8 mouse cellular contexts compared by ENCODE assay signal in the genomic region with DNA sequence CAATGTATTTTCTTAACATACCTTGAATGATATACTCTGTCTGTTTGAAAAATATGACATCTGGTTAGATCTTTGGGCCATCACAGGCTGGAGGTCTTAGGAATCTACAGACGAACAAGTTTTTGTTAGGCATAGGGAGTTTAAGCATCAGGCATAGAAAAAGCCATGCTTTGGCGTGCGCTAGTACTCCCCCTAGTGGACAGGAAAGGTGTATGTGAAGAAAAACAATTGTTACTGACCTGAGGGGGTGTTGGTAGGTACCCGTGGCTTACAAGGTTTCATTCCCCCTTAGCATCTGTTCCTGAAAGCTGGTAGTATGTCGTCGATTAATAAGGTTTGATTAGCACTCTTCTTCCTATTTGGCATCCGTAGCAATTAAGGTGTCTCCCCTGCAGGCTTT. TPM values are rescaled to one million over a fixed set of nuclear protein-coding genes. Genes with fewer than 3 reads are reported as not detected.
A peak's percentile ranks its signal among the peaks of the same experiment; 100 is the strongest.
DNase-seq lines count a peak whose midpoint lies in the region; ATAC-seq and TF ChIP-seq lines count a peak whose summit lies in the region.

No protein-coding gene starts in this region.

- H3K27ac ChIP-seq in hindbrain, embryonic 11.5 days (ENCODE audit: low read depth, low read length): no peak overlapping the region
- H3K27ac ChIP-seq in hindbrain, embryonic 12.5 days: no peak overlapping the region
- H3K27ac ChIP-seq in embryonic facial prominence, embryonic 14.5 days (replicated peaks; ENCODE audit: low read depth, low read length): no peak overlapping the region
- H3K27ac ChIP-seq in thymus, adult 2 months (ENCODE audit: control insufficient read depth, insufficient read depth, low read length): no peak overlapping the region

- no peak overlapping the region for H3K4me3 ChIP-seq in hindbrain, embryonic 11.5 days (ENCODE audit: low read depth, low read length)
- no peak overlapping the region for H3K4me3 ChIP-seq in hindbrain, embryonic 12.5 days
- H3K4me3 ChIP-seq in embryonic facial prominence, embryonic 14.5 days (ENCODE audit: low read depth, low read length): no peak overlapping the region
- no peak overlapping the region for H3K4me3 ChIP-seq in thymus, adult 2 months (ENCODE audit: control insufficient read depth, insufficient read depth, low read length)

- H3K9me3 ChIP-seq in hindbrain, embryonic 11.5 days (ENCODE audit: control insufficient read depth, low read length): no peaks in the 10 kb centered on the region
- no peaks in the 10 kb centered on the region for H3K9me3 ChIP-seq in hindbrain, embryonic 12.5 days (replicated peaks)
- H3K9me3 ChIP-seq in embryonic facial prominence, embryonic 14.5 days (ENCODE audit: control insufficient read depth, low read length): no peaks in the 10 kb centered on the region

- DNase-seq in hindbrain, embryonic 11.5 days (ENCODE audit: low spot score): peak; percentile 78
- peak; percentile 63 for DNase-seq in CD4-positive helper T cell, adult 2 months (ENCODE audit: low read depth, low spot score)
- peak; percentile 55 to 59 for DNase-seq in adrenal gland, postnatal 36 days
- DNase-seq in embryonic facial prominence, embryonic 14.5 days (ENCODE audit: low spot score): peak; percentile 65
- peak; percentile 64 for DNase-seq in hindlimb bud, embryonic 11.5 days (ENCODE audit: extremely low spot score, low read depth, low spot score)
- DNase-seq in thymus, adult 2 months: peak; percentile 57

- H3K36me3 ChIP-seq in hindbrain, embryonic 11.5 days (ENCODE audit: control insufficient read depth, insufficient read depth, low read length): no peaks in the 10 kb centered on the region
- no peaks in the 10 kb centered on the region for H3K36me3 ChIP-seq in hindbrain, embryonic 12.5 days
- no peaks in the 10 kb centered on the region for H3K36me3 ChIP-seq in embryonic facial prominence, embryonic 14.5 days (ENCODE audit: control insufficient read depth, insufficient read depth, low read length)
- H3K36me3 ChIP-seq in thymus, adult 2 months (ENCODE audit: control insufficient read depth, insufficient read depth, low read length): no peaks in the 10 kb centered on the region

- ATAC-seq in hindbrain, embryonic 11.5 days (ENCODE audit: low FRiP score): no peak
- no peak for ATAC-seq in hindbrain, embryonic 12.5 days (ENCODE audit: low FRiP score)
- ATAC-seq in embryonic facial prominence, embryonic 14.5 days (ENCODE audit: low read depth): no peak
- ATAC-seq in megakaryocyte progenitor cell, adult 5-6 weeks (replicated peaks; ENCODE audit: poor library complexity): peak; percentile 69

- H3K27me3 ChIP-seq in hindbrain, embryonic 11.5 days (ENCODE audit: control insufficient read depth, insufficient read depth, low read length): no peaks in the 10 kb centered on the region
- peaks cover 12% of the 10 kb centered on the region; the same call in 1 of the 2 replicates for H3K27me3 ChIP-seq in hindbrain, embryonic 12.5 days
- H3K27me3 ChIP-seq in embryonic facial prominence, embryonic 14.5 days (replicated peaks; ENCODE audit: control insufficient read depth, insufficient read depth, low read length): no peaks in the 10 kb centered on the region
- H3K27me3 ChIP-seq in thymus, adult 2 months (ENCODE audit: control insufficient read depth, insufficient read depth, low read length): no peaks in the 10 kb centered on the region

- H3K4me1 ChIP-seq in hindbrain, embryonic 11.5 days (replicated peaks; ENCODE audit: control insufficient read depth, insufficient read depth, low read length): 0 out of 2 replicates have a peak, but pooled peaks cover 2% of the 10 kb centered on the region
- H3K4me1 ChIP-seq in hindbrain, embryonic 12.5 days: no peaks in the 10 kb centered on the region
- H3K4me1 ChIP-seq in embryonic facial prominence, embryonic 14.5 days (ENCODE audit: control insufficient read depth, insufficient read depth, low read length): no peaks in the 10 kb centered on the region
- H3K4me1 ChIP-seq in thymus, adult 2 months (replicated peaks; ENCODE audit: control insufficient read depth, insufficient read depth, low read length): no peaks in the 10 kb centered on the region

- TF ChIP-seq POLR2A in thymus, adult 2 months (IDR thresholded peaks at IDR 0.05; ENCODE audit: control insufficient read depth, extremely low read depth, insufficient read depth, low read length, poor library complexity): no peak

- no peak overlapping the region for H3K4me2 ChIP-seq in hindbrain, embryonic 11.5 days (replicated peaks; ENCODE audit: low read depth, low read length)
- H3K4me2 ChIP-seq in hindbrain, embryonic 12.5 days (replicated peaks): no peak overlapping the region
- H3K4me2 ChIP-seq in embryonic facial prominence, embryonic 14.5 days (ENCODE audit: low read depth, low read length): no peak overlapping the region

- 13% methylated on average over 7 of the region's 7 CpGs for WGBS in hindbrain, embryonic 11.5 days
- 9% methylated on average over 7 of the region's 7 CpGs for WGBS in hindbrain, embryonic 12.5 days
- 6% methylated on average over 7 of the region's 7 CpGs for WGBS in embryonic facial prominence, embryonic 14.5 days
- 11% methylated on average over 7 of the region's 7 CpGs for WGBS in thymus, adult 2 months

- H3K9ac ChIP-seq in hindbrain, embryonic 11.5 days (ENCODE audit: low read depth, low read length): no peak overlapping the region
- H3K9ac ChIP-seq in hindbrain, embryonic 12.5 days: no peak overlapping the region
- no peak overlapping the region for H3K9ac ChIP-seq in embryonic facial prominence, embryonic 14.5 days (ENCODE audit: low read depth, low read length)

- TF ChIP-seq CTCF in thymus, adult 2 months (IDR thresholded peaks at IDR 0.05; ENCODE audit: borderline replicate concordance, control insufficient read depth, extremely low read depth, insufficient read depth, low read length, poor library complexity): no peak

RNA-seq across cellular contexts. Expression of a gene that starts 13.7 kb away (rescaled TPM):
- 3.3 and 4.5 TPM in 2 replicates for polyA plus RNA-seq in hindbrain, embryonic 11.5 days (2014; fragmentation: Nextera tagmentation; extraction: Ambion mirVana)
- 6.4 and 6.7 TPM in 2 replicates for polyA plus RNA-seq in hindbrain, embryonic 12.5 days (2016; fragmentation: Nextera tagmentation; extraction: Ambion mirVana)
- 1 to 10 TPM; 2.1 to 9.0 TPM for total RNA-seq in adrenal gland, postnatal 36 days (2021)
- polyA plus RNA-seq in embryonic facial prominence, embryonic 14.5 days (2014; fragmentation: Nextera tagmentation; extraction: Ambion mirVana): 3.7 and 4.3 TPM in 2 replicates
- total RNA-seq in megakaryocyte progenitor cell, adult 5-6 weeks (2015): 15.6 and 28.8 TPM in 2 replicates
- 10.6 and 16.6 TPM in 2 replicates for total RNA-seq in megakaryocyte progenitor cell, adult 5-6 weeks (2017)
- polyA plus RNA-seq in thymus, adult 2 months (2012; rRNA removed): 8.7 and 9.2 TPM in 2 replicates
